Mouse (Mus musculus) liver, embryonic 11.5 days (tissue): ENCODE data around the gene Ghr. TPM values are rescaled to one million over a fixed set of nuclear protein-coding genes. Genes with fewer than 3 reads are reported as not detected.

Experiments
- ATAC-seq: fragments of 200-750 bp; cut with Nextera tagmentation; replicated peaks from 2 replicates; pipeline ENCODE4 v1.8.0; 2017; ENCODE audit warnings: moderate number of reproducible peaks, mild to moderate bottlenecking, moderate TSS enrichment, moderate library complexity; ENCODE audit not compliant: low FRiP score
- DNase-seq: peaks from one replicate; pipeline ENCODE4 v3.0.0-alpha.2; 2017; ENCODE audit warnings: low spot score
- H3K27ac ChIP-seq: fragments of 300-500 bp; sonication (generic); 2 replicates; pipeline ENCODE4 v1.5.1; 2014; ENCODE audit warnings: mild to moderate bottlenecking, low read depth, low read length, control low read depth
- H3K27me3 ChIP-seq: fragments of 300-500 bp; sonication (generic); replicated peaks from 2 replicates; pipeline ENCODE4 v1.6.1; 2014; ENCODE audit warnings: low read length, mixed read lengths; ENCODE audit not compliant: control insufficient read depth, insufficient read depth
- H3K36me3 ChIP-seq: fragments of 300-500 bp; sonication (generic); 2 replicates; pipeline ENCODE4 v1.6.1; 2014; ENCODE audit warnings: mild to moderate bottlenecking, low read length, moderate library complexity, mixed read lengths; ENCODE audit not compliant: control insufficient read depth, insufficient read depth
- H3K4me1 ChIP-seq: fragments of 300-500 bp; sonication (generic); replicated peaks from 2 replicates; pipeline ENCODE4 v1.6.1; 2014; ENCODE audit warnings: low read length, mixed read lengths; ENCODE audit not compliant: control insufficient read depth, insufficient read depth
- H3K4me2 ChIP-seq: fragments of 300-500 bp; sonication (generic); 2 replicates; pipeline ENCODE4 v1.6.1; 2014; ENCODE audit warnings: mild to moderate bottlenecking, control low read depth, moderate library complexity
- H3K4me3 ChIP-seq: fragments of 300-500 bp; sonication (generic); 2 replicates; pipeline ENCODE4 v1.5.1; 2014; ENCODE audit warnings: low read depth, low read length, control low read depth
- H3K9ac ChIP-seq: fragments of 300-500 bp; sonication (generic); 2 replicates; pipeline ENCODE4 v1.6.1; 2014; ENCODE audit warnings: low read depth, low read length, control low read depth
- H3K9me3 ChIP-seq: fragments of 300-500 bp; sonication (generic); 2 replicates; pipeline ENCODE4 v1.6.1; 2016; ENCODE audit warnings: low read length, inconsistent platforms, mixed read lengths; ENCODE audit not compliant: control insufficient read depth
- WGBS: fragments of 180-500 bp; shearing (Covaris S2); extraction: QIAGEN DNeasy Blood & Tissue Kit; methylation state at CpG from one replicate; pipeline ENCODE4 v1.1.7; 2014; 5-methylcytosine and 5-hydroxymethylcytosine counted together
- polyA plus RNA-seq: library from polyadenylated mRNA; unstranded; fragments of >200 nt; fragmentation: Nextera tagmentation; extraction: Ambion mirVana; gene quantifications from 2 replicates; pipeline ENCODE4 v1.2.1, GENCODE M21; 2014

Gene Ghr
- polyA plus RNA-seq, 1 experiment from 2014 or later, result 38.2 TPM

GRCm38 (mm10) chr15:3429417-3429816 lies 153.9 kb downstream of the Ghr start:
- Histone ChIP-seq H3K9ac (no peak overlapping the region), H3K27me3 (no peaks in the 10 kb centered on the region), H3K36me3 (no peaks in the 10 kb centered on the region), H3K4me2 (no peak overlapping the region), H3K27ac (no peak overlapping the region), H3K4me3 (no peak overlapping the region), H3K9me3 (no peaks in the 10 kb centered on the region), H3K4me1 (peaks cover 5% of the 10 kb centered on the region; the same call in 1 of the 2 replicates)
- DNase-seq, result no peak
- ATAC-seq, result no peak

GRCm38 (mm10) chr15:3429001-3429400 lies 154.3 kb downstream of the Ghr start:
- DNase-seq (no peak), ATAC-seq (no peak)
- Histone ChIP-seq H3K9me3 (no peaks in the 10 kb centered on the region), H3K4me1 (peaks cover 5% of the 10 kb centered on the region; the same call in 1 of the 2 replicates), H3K4me3 (no peak overlapping the region), H3K27me3 (no peaks in the 10 kb centered on the region), H3K36me3 (no peaks in the 10 kb centered on the region), H3K4me2 (no peak overlapping the region), H3K9ac (no peak overlapping the region), H3K27ac (no peak overlapping the region)
- WGBS, result 83% methylated on average over 5 of the region's 5 CpGs

- H3K4me3 ChIP-seq, result no peak overlapping the region
- H3K36me3 ChIP-seq, result no peaks in the 10 kb centered on the region
- WGBS, result 64% methylated on average over 4 of the region's 4 CpGs
- no peaks in the 10 kb centered on the region for H3K27me3 ChIP-seq
- H3K4me2 ChIP-seq, result no peak overlapping the region
- peaks cover 5% of the 10 kb centered on the region; the same call in 1 of the 2 replicates for H3K4me1 ChIP-seq
- DNase-seq (no peak), ATAC-seq (no peak)
- no peaks in the 10 kb centered on the region for H3K9me3 ChIP-seq
- H3K27ac ChIP-seq, result no peak overlapping the region
- no peak overlapping the region for H3K9ac ChIP-seq
Measured at GRCm38 (mm10) chr15:3426401-3426800, 156.9 kb downstream of the Ghr start.

- Histone ChIP-seq H3K4me2 (no peak overlapping the region), H3K9ac (no peak overlapping the region), H3K27me3 (no peaks in the 10 kb centered on the region), H3K27ac (no peak overlapping the region), H3K4me1 (peaks cover 5% of the 10 kb centered on the region; the same call in 1 of the 2 replicates), H3K4me3 (no peak overlapping the region), H3K9me3 (no peaks in the 10 kb centered on the region), H3K36me3 (no peaks in the 10 kb centered on the region)
- WGBS, result 71% methylated on average over 4 of the region's 4 CpGs
- DNase-seq (no peak), ATAC-seq (no peak)
Measured at GRCm38 (mm10) chr15:3423177-3423576, 160.1 kb downstream of the Ghr start.

GRCm38 (mm10) chr15:3417699-3418098 lies 165.6 kb downstream of the Ghr start:
- no peak overlapping the region for H3K9ac ChIP-seq
- no peak for DNase-seq
- no peak for ATAC-seq
- H3K4me1 ChIP-seq, result no peaks in the 10 kb centered on the region
- WGBS, result 78% methylated on average over 3 of the region's 3 CpGs
- no peaks in the 10 kb centered on the region for H3K27me3 ChIP-seq
- H3K27ac ChIP-seq, result no peak overlapping the region
- no peak overlapping the region for H3K4me2 ChIP-seq
- no peaks in the 10 kb centered on the region for H3K36me3 ChIP-seq
- H3K9me3 ChIP-seq, result no peaks in the 10 kb centered on the region
- no peak overlapping the region for H3K4me3 ChIP-seq

- Histone ChIP-seq H3K9ac (no peak overlapping the region), H3K27ac (no peak overlapping the region), H3K4me1 (no peaks in the 10 kb centered on the region), H3K4me2 (no peak overlapping the region), H3K9me3 (no peaks in the 10 kb centered on the region), H3K4me3 (no peak overlapping the region), H3K27me3 (no peaks in the 10 kb centered on the region), H3K36me3 (no peaks in the 10 kb centered on the region)
- WGBS, result 82% methylated on average over 3 of the region's 3 CpGs
- no peak for ATAC-seq
- DNase-seq, result no peak
Measured at GRCm38 (mm10) chr15:3413103-3413502, 170.2 kb downstream of the Ghr start.

- no peak overlapping the region for H3K4me2 ChIP-seq
- no peak for DNase-seq
Measured at GRCm38 (mm10) chr15:3408478-3408877, 174.8 kb downstream of the Ghr start.

GRCm38 (mm10) chr15:3399196-3399595 lies 184.1 kb downstream of the Ghr start:
- no peak for ATAC-seq
- no peak overlapping the region for H3K27ac ChIP-seq
- no peaks in the 10 kb centered on the region for H3K9me3 ChIP-seq
- no peaks in the 10 kb centered on the region for H3K4me1 ChIP-seq
- H3K4me2 ChIP-seq, result no peak overlapping the region
- H3K4me3 ChIP-seq, result no peak overlapping the region
- H3K27me3 ChIP-seq, result no peaks in the 10 kb centered on the region
- no peak overlapping the region for H3K9ac ChIP-seq
- no peaks in the 10 kb centered on the region for H3K36me3 ChIP-seq
- DNase-seq, result no peak

More at GRCm38 (mm10) chr15:3408478-3408877, 174.8 kb downstream of the Ghr start:
- Histone ChIP-seq H3K9me3 (no peaks in the 10 kb centered on the region), H3K9ac (no peak overlapping the region), H3K4me3 (no peak overlapping the region), H3K36me3 (no peaks in the 10 kb centered on the region), H3K27me3 (no peaks in the 10 kb centered on the region), H3K27ac (no peak overlapping the region), H3K4me1 (no peaks in the 10 kb centered on the region)
- ATAC-seq, result no peak
- 86% methylated on average over 4 of the region's 4 CpGs for WGBS

- 82% methylated on average over 3 of the region's 3 CpGs for WGBS
- no peaks in the 10 kb centered on the region for H3K4me1 ChIP-seq
- H3K4me2 ChIP-seq, result no peak overlapping the region
- no peak overlapping the region for H3K4me3 ChIP-seq
- no peaks in the 10 kb centered on the region for H3K9me3 ChIP-seq
- no peak overlapping the region for H3K9ac ChIP-seq
- no peaks in the 10 kb centered on the region for H3K27me3 ChIP-seq
- H3K36me3 ChIP-seq, result no peaks in the 10 kb centered on the region
- no peak overlapping the region for H3K27ac ChIP-seq
- ATAC-seq, result no peak
- DNase-seq, result no peak
Measured at GRCm38 (mm10) chr15:3397369-3398100, 185.8 kb downstream of the Ghr start.
